Mouse (Mus musculus): ENCODE data around the gene Vcpkmt. TPM values are rescaled to one million over a fixed set of nuclear protein-coding genes. Genes with fewer than 3 reads are reported as not detected.
"Not testable (repeated sequence)": the region's sequence is repeated elsewhere in the genome, so short reads cannot be mapped to it uniquely, and the experiment has no call there.

The Vcpkmt gene
- polyA plus RNA-seq, 1 experiment from 2014 or later = 26.1 TPM

DNA sequence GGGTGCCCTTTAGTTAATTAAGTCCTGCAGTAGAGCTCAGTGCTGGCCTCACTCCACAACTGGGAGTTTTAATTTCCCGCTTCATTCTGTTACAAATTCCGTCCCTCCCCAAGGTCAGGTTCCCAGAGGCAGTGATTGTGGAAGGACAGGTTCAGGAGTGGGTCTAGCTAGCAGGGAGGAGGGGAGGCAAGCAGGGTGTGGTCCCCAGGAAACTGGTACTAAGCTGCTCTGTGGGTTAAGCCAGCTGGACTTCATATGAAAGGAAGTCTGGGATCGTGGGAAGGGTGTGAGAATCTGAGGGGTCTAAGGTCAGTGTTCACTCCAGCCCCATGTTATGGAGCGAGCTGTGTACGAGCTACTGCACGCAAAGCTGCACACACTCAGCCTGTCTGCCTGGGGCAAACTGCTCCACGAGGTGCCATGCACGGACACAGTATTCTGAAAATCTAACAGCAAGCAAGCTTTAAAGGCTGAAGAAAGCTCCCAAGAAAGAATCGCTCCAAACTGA is 6.7 kb downstream of the Vcpkmt start:
- no peaks in the 10 kb centered on the region for H3K36me3 ChIP-seq (ENCODE audit: control insufficient read depth, insufficient read depth, low read length)
- DNase-seq (ENCODE audit: low spot score) (no peak), ATAC-seq (replicated peaks; ENCODE audit: low FRiP score) (no peak)
- H3K4me1 ChIP-seq (replicated peaks; ENCODE audit: control insufficient read depth, insufficient read depth, low read length) = no peaks in the 10 kb centered on the region
- no peaks in the 10 kb centered on the region for H3K27me3 ChIP-seq (ENCODE audit: control insufficient read depth, insufficient read depth, low read length)
- no peak overlapping the region for H3K4me3 ChIP-seq (ENCODE audit: low read depth, low read length)
- H3K9me3 ChIP-seq (ENCODE audit: control insufficient read depth, low read length) = no peaks in the 10 kb centered on the region
- H3K4me2 ChIP-seq (ENCODE audit: low read depth, low read length, severe bottlenecking) = no peak overlapping the region
- 84% methylated on average over 9 of the region's 9 CpGs for WGBS
- H3K27ac ChIP-seq (ENCODE audit: low read depth, low read length) = no peak overlapping the region
- H3K9ac ChIP-seq (ENCODE audit: low read length) = no peak overlapping the region

DNA sequence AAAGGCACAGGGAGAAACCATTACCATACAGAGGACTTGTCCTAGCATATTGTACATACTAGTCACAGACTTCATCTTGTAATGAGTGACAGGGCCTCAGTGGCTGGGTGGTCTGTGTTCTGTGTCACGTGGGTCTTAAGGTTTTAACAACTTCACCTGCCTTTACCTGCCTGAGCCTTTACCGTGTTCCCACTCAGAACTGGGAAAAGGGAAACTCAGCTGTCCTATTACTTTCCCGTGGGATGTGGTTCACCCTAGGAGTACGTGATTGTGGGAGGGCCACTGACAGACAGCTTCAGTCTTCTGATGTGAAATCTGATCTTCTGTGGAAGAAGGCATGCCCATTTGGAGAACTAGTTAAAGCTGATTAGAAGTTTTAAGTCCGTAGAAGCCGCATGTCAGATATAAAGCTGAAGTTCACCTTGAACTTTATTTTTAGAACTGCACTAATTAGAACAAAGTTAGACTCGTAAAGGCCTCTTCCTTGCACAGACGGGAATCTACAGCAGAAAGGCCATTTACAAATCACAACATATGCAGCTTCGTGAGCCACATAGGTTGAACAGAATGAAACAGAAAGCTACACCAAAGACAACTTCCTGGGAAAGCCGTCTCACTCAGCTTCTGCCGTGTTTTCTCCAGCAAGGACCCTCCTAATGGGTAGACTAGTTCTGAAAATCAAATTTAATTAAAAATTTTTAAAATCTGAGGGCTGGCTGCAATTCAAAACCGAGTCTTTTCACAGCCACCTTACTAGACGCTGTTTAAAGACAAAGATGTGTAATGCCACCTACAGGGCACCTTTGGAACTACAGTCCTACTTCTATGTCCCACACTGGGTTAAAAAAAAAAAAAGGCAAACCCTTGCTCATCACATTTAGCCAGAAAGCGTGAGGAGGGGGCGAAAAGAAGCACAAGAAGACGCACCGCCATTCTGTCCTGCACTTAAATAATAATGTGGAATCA is 8.6 kb downstream of the Vcpkmt start:
- peak; percentile 50; the same call in 1 of the 2 replicates for ATAC-seq (replicated peaks; ENCODE audit: low FRiP score)

DNA sequence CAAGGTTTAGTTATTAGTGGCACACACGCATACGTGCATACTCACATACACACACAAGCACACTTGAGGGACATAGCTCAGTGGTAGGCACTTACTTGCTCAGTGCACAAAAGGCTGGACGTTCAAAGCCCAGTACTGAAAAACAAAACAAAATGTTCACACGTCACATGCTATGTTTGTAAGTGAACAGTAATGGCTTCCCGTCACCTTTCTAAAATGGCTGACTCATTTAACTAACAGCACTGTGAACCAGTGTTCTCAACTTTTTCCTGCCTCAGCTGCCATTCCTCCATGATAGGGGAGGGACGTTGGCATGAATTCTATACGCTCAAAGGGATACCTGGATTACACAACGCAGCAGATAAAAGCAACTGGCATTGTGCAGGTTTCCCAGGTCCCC is 9.6 kb downstream of the Vcpkmt start:
- no peak for DNase-seq (ENCODE audit: low spot score)
- Histone ChIP-seq H3K9me3 (ENCODE audit: control insufficient read depth, low read length) (no peaks in the 10 kb centered on the region), H3K27me3 (ENCODE audit: control insufficient read depth, insufficient read depth, low read length) (no peaks in the 10 kb centered on the region), H3K36me3 (ENCODE audit: control insufficient read depth, insufficient read depth, low read length) (no peaks in the 10 kb centered on the region), H3K27ac (ENCODE audit: low read depth, low read length) (no peak overlapping the region), H3K4me1 (replicated peaks; ENCODE audit: control insufficient read depth, insufficient read depth, low read length) (no peaks in the 10 kb centered on the region), H3K4me3 (ENCODE audit: low read depth, low read length) (no peak overlapping the region), H3K4me2 (ENCODE audit: low read depth, low read length, severe bottlenecking) (no peak overlapping the region), H3K9ac (ENCODE audit: low read length) (no peak overlapping the region)
- 92% methylated on average over 8 of the region's 8 CpGs for WGBS
- ATAC-seq (replicated peaks; ENCODE audit: low FRiP score) = no peak

More for the DNA sequence above, 8.6 kb downstream of the Vcpkmt start:
- peak; percentile 76 for DNase-seq (ENCODE audit: low spot score)
- no peaks in the 10 kb centered on the region for H3K4me1 ChIP-seq (replicated peaks; ENCODE audit: control insufficient read depth, insufficient read depth, low read length)
- H3K27ac ChIP-seq (ENCODE audit: low read depth, low read length) = no peak overlapping the region
- WGBS = 29% methylated on average over 17 of the region's 17 CpGs
- no peaks in the 10 kb centered on the region for H3K9me3 ChIP-seq (ENCODE audit: control insufficient read depth, low read length)
- H3K27me3 ChIP-seq (ENCODE audit: control insufficient read depth, insufficient read depth, low read length) = no peaks in the 10 kb centered on the region
- peak overlapping the region; percentile 16; the same call in 1 of the 2 replicates for H3K9ac ChIP-seq (ENCODE audit: low read length)
- peak overlapping the region; percentile 2; the same call in 1 of the 2 replicates for H3K4me3 ChIP-seq (ENCODE audit: low read depth, low read length)
- no peaks in the 10 kb centered on the region for H3K36me3 ChIP-seq (ENCODE audit: control insufficient read depth, insufficient read depth, low read length)
- peak overlapping the region; percentile 22; the same call in 1 of the 2 replicates for H3K4me2 ChIP-seq (ENCODE audit: low read depth, low read length, severe bottlenecking)

DNA sequence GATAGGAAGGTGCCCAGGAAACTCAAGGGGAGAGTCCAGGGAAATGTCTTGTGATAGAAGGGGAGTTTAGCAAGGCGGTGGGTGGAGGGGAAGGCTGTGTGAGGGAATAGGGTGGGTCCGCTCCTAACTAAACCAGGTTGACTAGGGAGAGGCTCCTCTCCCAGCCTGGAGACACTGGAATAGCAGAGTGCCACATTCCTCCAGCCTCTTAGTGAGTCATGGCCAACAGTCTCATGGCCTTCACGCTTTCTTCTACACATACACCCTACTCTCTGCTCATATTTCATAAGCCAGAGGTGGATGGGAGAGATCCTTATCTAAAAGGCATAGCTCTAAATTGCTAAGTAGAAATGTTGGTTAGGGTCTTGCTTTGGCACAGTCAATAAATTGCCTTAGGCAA is 12.9 kb downstream of the Vcpkmt start:
- no peaks in the 10 kb centered on the region for H3K27me3 ChIP-seq (ENCODE audit: control insufficient read depth, insufficient read depth, low read length)
- ATAC-seq (replicated peaks; ENCODE audit: low FRiP score) (no peak), DNase-seq (ENCODE audit: low spot score) (no peak)
- 84% methylated on average over 3 of the region's 3 CpGs for WGBS
- H3K9me3 ChIP-seq (ENCODE audit: control insufficient read depth, low read length) = no peaks in the 10 kb centered on the region
- H3K4me3 ChIP-seq (ENCODE audit: low read depth, low read length) = no peak overlapping the region
- H3K27ac ChIP-seq (ENCODE audit: low read depth, low read length) = no peak overlapping the region
- no peak overlapping the region for H3K9ac ChIP-seq (ENCODE audit: low read length)
- H3K4me2 ChIP-seq (ENCODE audit: low read depth, low read length, severe bottlenecking) = no peak overlapping the region
- H3K4me1 ChIP-seq (replicated peaks; ENCODE audit: control insufficient read depth, insufficient read depth, low read length) = no peaks in the 10 kb centered on the region
- no peaks in the 10 kb centered on the region for H3K36me3 ChIP-seq (ENCODE audit: control insufficient read depth, insufficient read depth, low read length)

DNA sequence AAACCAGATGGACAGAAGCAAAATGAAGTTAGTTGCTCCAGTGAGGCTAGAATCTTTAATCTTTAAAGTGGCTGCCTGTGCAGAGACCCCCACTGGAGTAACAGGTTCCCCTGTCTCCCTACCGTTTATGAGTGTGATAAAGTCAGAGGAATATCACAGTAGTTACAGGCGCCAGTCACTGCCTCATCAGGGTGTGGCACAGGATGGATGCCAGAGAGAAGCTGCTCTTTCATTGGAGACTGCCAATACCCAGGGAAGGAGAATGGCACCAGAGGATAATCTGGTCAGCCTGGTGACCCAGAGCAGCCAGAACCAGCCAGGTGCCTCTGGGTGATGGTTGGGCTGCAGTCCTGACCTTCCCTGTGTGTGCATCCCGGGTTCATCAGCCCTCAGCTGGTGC is 14.6 kb downstream of the Vcpkmt start:
- Histone ChIP-seq H3K9me3 (ENCODE audit: control insufficient read depth, low read length) (no peaks in the 10 kb centered on the region), H3K4me2 (ENCODE audit: low read depth, low read length, severe bottlenecking) (no peak overlapping the region), H3K27me3 (ENCODE audit: control insufficient read depth, insufficient read depth, low read length) (no peaks in the 10 kb centered on the region), H3K36me3 (ENCODE audit: control insufficient read depth, insufficient read depth, low read length) (no peaks in the 10 kb centered on the region), H3K27ac (ENCODE audit: low read depth, low read length) (no peak overlapping the region), H3K9ac (ENCODE audit: low read length) (no peak overlapping the region), H3K4me3 (ENCODE audit: low read depth, low read length) (no peak overlapping the region), H3K4me1 (replicated peaks; ENCODE audit: control insufficient read depth, insufficient read depth, low read length) (no peaks in the 10 kb centered on the region)
- ATAC-seq (replicated peaks; ENCODE audit: low FRiP score) (no peak), DNase-seq (ENCODE audit: low spot score) (no peak)
- WGBS = 89% methylated on average over 3 of the region's 3 CpGs

DNA sequence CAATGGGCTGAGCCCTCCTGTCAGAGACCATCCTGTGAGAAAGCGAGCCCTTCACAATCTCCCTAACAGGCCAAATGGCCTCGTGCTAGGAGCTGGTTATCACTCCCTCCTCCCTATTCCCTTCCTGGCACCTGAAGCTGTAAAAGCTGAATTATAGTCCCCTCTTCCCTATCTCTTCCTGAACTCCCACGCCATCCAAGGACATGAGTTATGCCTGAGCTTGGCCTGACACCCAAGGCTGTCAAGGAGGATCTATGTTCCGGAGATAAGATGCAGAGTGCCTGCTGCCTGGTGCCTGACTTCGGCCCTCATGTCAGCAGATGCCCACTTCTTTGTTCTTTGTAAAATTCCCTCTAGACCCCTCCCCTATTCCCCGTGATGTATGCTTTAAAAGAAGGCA is 21.8 kb downstream of the Vcpkmt start:
- H3K27ac ChIP-seq (ENCODE audit: low read depth, low read length); H3K36me3 ChIP-seq (ENCODE audit: control insufficient read depth, insufficient read depth, low read length); H3K9me3 ChIP-seq (ENCODE audit: control insufficient read depth, low read length); DNase-seq (ENCODE audit: low spot score); H3K4me2 ChIP-seq (ENCODE audit: low read depth, low read length, severe bottlenecking); H3K4me1 ChIP-seq (replicated peaks; ENCODE audit: control insufficient read depth, insufficient read depth, low read length); H3K27me3 ChIP-seq (ENCODE audit: control insufficient read depth, insufficient read depth, low read length); ATAC-seq (replicated peaks; ENCODE audit: low FRiP score); H3K9ac ChIP-seq (ENCODE audit: low read length); H3K4me3 ChIP-seq (ENCODE audit: low read depth, low read length): not testable (repeated sequence)
- 88% methylated on average over 6 of the region's 6 CpGs for WGBS

DNA sequence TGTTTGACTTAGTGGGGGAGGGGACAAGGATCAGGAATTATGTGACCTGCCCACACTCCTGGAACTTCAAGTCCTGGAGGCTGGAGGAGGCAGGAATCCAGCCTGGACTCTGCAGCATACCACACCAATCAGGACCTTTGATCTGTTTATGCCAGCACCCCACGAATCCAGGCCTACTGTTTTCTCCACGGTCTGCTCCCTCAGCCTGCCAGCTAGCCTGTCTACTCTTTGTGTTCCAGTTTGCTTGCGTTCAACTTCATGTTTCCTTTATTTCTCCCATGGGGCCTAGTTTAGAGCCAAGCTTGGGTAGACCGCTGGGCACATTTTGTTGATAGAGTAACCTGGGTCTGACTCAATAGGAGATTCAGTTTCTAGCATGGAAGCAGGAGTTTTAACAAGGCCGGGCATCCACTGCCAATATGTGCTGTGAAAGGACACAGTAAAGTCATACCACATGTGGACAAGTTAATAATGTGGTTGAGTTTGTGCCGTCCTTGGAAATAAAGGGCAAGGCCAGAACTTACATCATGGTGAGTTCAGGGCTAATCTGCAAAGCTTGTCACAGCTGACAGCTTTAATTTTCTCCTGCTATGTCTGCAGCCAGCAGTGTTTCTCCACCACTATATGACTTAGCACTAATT is 26.5 kb downstream of the Vcpkmt start:
- Histone ChIP-seq H3K27me3 (ENCODE audit: control insufficient read depth, insufficient read depth, low read length) (no peaks in the 10 kb centered on the region), H3K4me2 (ENCODE audit: low read depth, low read length, severe bottlenecking) (no peak overlapping the region), H3K36me3 (ENCODE audit: control insufficient read depth, insufficient read depth, low read length) (no peaks in the 10 kb centered on the region), H3K4me1 (replicated peaks; ENCODE audit: control insufficient read depth, insufficient read depth, low read length) (no peaks in the 10 kb centered on the region), H3K9me3 (ENCODE audit: control insufficient read depth, low read length) (no peaks in the 10 kb centered on the region), H3K9ac (ENCODE audit: low read length) (no peak overlapping the region), H3K4me3 (ENCODE audit: low read depth, low read length) (no peak overlapping the region), H3K27ac (ENCODE audit: low read depth, low read length) (no peak overlapping the region)
- 63% methylated on average over 6 of the region's 6 CpGs for WGBS
- no peak for ATAC-seq (replicated peaks; ENCODE audit: low FRiP score)
- no peak for DNase-seq (ENCODE audit: low spot score)

DNA sequence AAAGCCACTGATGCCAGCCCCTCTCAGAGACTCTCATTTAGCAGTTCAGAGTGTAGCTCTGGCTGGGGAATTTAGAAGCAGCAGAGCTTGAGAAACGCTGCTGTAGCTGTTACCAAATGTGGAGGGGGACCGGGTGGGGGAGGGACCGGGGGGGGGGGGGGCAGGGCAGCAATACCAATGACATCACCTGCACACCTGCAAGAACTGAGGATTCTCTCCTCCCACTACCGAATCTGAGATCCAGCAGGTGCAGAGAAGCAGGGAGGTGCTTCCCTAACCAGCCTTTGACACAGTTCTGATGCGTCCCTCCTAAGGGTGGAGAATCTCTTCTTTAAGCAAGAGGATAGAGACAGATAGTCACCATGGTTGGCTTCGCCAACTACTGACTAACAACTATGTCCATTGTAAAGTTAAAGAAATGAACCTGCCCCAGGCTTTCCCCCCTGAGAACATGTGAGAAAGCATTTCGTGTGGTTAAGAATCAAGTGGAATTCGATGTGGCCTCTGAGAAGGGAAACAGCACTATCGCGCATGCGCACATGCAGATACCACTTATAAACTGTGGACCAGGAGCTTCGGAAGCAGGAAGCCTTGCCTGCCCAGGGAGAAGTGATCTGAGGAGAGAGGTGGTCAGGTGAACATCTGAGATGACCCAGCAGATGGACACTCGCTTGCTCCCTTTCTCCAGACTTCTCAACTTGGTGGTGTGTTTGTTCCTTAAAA is 37.2 kb downstream of the Vcpkmt start:
- Histone ChIP-seq H3K9ac (ENCODE audit: low read length) (no peak overlapping the region), H3K4me1 (replicated peaks; ENCODE audit: control insufficient read depth, insufficient read depth, low read length) (no peaks in the 10 kb centered on the region), H3K27ac (ENCODE audit: low read depth, low read length) (no peak overlapping the region), H3K9me3 (ENCODE audit: control insufficient read depth, low read length) (no peaks in the 10 kb centered on the region), H3K36me3 (ENCODE audit: control insufficient read depth, insufficient read depth, low read length) (no peaks in the 10 kb centered on the region), H3K4me2 (ENCODE audit: low read depth, low read length, severe bottlenecking) (no peak overlapping the region), H3K4me3 (ENCODE audit: low read depth, low read length) (no peak overlapping the region), H3K27me3 (ENCODE audit: control insufficient read depth, insufficient read depth, low read length) (no peaks in the 10 kb centered on the region)
- WGBS = 84% methylated on average over 12 of the region's 13 CpGs
- DNase-seq (ENCODE audit: low spot score) (no peak), ATAC-seq (replicated peaks; ENCODE audit: low FRiP score) (no peak)
